Mouse (Mus musculus): ENCODE measurements around the gene Gm20662. TPM values are rescaled to one million over a fixed set of nuclear protein-coding genes. Genes with fewer than 3 reads are reported as not detected.

The Gm20662 gene
- total and polyA plus RNA-seq, 3 experiments = 0.27 to 0.76 TPM; not detected in 1

- Histone ChIP-seq H3K4me1 (ENCODE audit: insufficient read depth, low read depth, low read length) (peaks cover 22% of the 10 kb centered on the region), H3K36me3 (replicated peaks) (peaks cover 86% of the 10 kb centered on the region), H3K9me3 (replicated peaks) (no peaks in the 10 kb centered on the region), H3K27me3 (ENCODE audit: insufficient read depth, low read length) (no peaks in the 10 kb centered on the region), H3K4me3 (ENCODE audit: low read depth, low read length) (no peak overlapping the region)
- DNase-seq (ENCODE audit: low spot score) = no peak
- no peak for ATAC-seq (ENCODE audit: extremely low read depth, insufficient number of reproducible peaks, low FRiP score, poor library complexity, severe bottlenecking)
- TF ChIP-seq POLR2AphosphoS5 (IDR thresholded peaks at IDR 0.05; ENCODE audit: insufficient replicate concordance, low read depth, low read length) (no peak), GATA2 (IDR thresholded peaks at IDR 0.05; ENCODE audit: borderline replicate concordance, low read depth, low read length) (no peak)
Observed at GRCm38 (mm10) chr9:108073141-108073930, 77.2 kb downstream of the Gm20662 start.

- TF ChIP-seq TAL1 (conservative IDR thresholded peaks at IDR 0.05; ENCODE audit: low read depth, low read length) = no peak
- TF ChIP-seq GATA2 (IDR thresholded peaks at IDR 0.05; ENCODE audit: borderline replicate concordance, low read depth, low read length) = no peak
- no peak for TF ChIP-seq CTCF (IDR thresholded peaks at IDR 0.05; ENCODE audit: low read depth, low read length)
- no peak for TF ChIP-seq POLR2AphosphoS5 (IDR thresholded peaks at IDR 0.05; ENCODE audit: insufficient replicate concordance, low read depth, low read length)
- no peak for TF ChIP-seq GATA1 (IDR thresholded peaks at IDR 0.05; ENCODE audit: borderline replicate concordance, low read length)
- peak within 1 kb of the TSS; percentile 88 for H3K4me3 ChIP-seq (ENCODE audit: low read depth, low read length)
- ATAC-seq (ENCODE audit: extremely low read depth, insufficient number of reproducible peaks, low FRiP score, poor library complexity, severe bottlenecking) (peak; percentile 91), DNase-seq (ENCODE audit: low spot score) (peak; percentile 97)
- no peaks in the 10 kb centered on the region for H3K27me3 ChIP-seq (ENCODE audit: insufficient read depth, low read length)
- peaks cover 65% of the 10 kb centered on the region for H3K36me3 ChIP-seq (replicated peaks)
- H3K4me1 ChIP-seq (ENCODE audit: insufficient read depth, low read depth, low read length) = peaks cover 75% of the 10 kb centered on the region
- no peaks in the 10 kb centered on the region for H3K9me3 ChIP-seq (replicated peaks)
Observed at GRCm38 (mm10) chr9:108080168-108080567, 84.0 kb downstream of the Gm20662 start, which contains the start of gene Mst1. Gene Mst1, plus strand, starts transcription at chr9:108080436.

DNA sequence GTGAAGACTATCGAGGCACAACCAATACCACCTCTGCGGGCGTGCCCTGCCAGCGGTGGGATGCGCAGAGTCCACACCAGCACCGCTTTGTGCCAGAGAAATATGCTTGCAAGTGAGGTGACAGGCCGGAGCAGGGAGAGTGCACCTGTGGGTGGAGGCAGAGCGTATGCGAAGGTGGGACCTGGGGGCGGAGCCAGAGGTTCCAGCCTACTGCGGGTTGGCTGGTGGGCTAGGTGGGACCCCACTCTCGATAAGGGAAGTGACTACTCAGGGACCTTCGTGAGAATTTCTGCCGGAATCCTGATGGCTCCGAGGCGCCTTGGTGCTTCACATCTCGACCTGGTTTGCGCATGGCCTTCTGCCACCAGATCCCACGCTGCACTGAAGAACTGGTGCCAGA is 86.4 kb downstream of the Gm20662 start:
- no peak for TF ChIP-seq CTCF (IDR thresholded peaks at IDR 0.05; ENCODE audit: low read depth, low read length)
- no peak for TF ChIP-seq GATA1 (IDR thresholded peaks at IDR 0.05; ENCODE audit: borderline replicate concordance, low read length)
- no peak for TF ChIP-seq TAL1 (conservative IDR thresholded peaks at IDR 0.05; ENCODE audit: low read depth, low read length)
- TF ChIP-seq GATA2 (IDR thresholded peaks at IDR 0.05; ENCODE audit: borderline replicate concordance, low read depth, low read length) = no peak
- TF ChIP-seq POLR2AphosphoS5 (IDR thresholded peaks at IDR 0.05; ENCODE audit: insufficient replicate concordance, low read depth, low read length) = no peak
- H3K36me3 ChIP-seq (replicated peaks) = peaks cover 71% of the 10 kb centered on the region
- H3K4me1 ChIP-seq (ENCODE audit: insufficient read depth, low read depth, low read length) = peaks cover 87% of the 10 kb centered on the region
- H3K4me3 ChIP-seq (ENCODE audit: low read depth, low read length) = no peak overlapping the region; the same call in 1 of the 2 replicates
- H3K9me3 ChIP-seq (replicated peaks) = no peaks in the 10 kb centered on the region
- no peaks in the 10 kb centered on the region for H3K27me3 ChIP-seq (ENCODE audit: insufficient read depth, low read length)
- DNase-seq (ENCODE audit: low spot score) (no peak), ATAC-seq (ENCODE audit: extremely low read depth, insufficient number of reproducible peaks, low FRiP score, poor library complexity, severe bottlenecking) (no peak)

- no peak; the same call in 1 of the 2 replicates for TF ChIP-seq POLR2AphosphoS5 (IDR thresholded peaks at IDR 0.05; ENCODE audit: insufficient replicate concordance, low read depth, low read length)
- TF ChIP-seq TAL1 (conservative IDR thresholded peaks at IDR 0.05; ENCODE audit: low read depth, low read length) = no peak
- TF ChIP-seq CTCF (IDR thresholded peaks at IDR 0.05; ENCODE audit: low read depth, low read length) = no peak
- no peak for TF ChIP-seq GATA1 (IDR thresholded peaks at IDR 0.05; ENCODE audit: borderline replicate concordance, low read length)
- TF ChIP-seq GATA2 (IDR thresholded peaks at IDR 0.05; ENCODE audit: borderline replicate concordance, low read depth, low read length) = no peak
- peaks cover 87% of the 10 kb centered on the region for H3K4me1 ChIP-seq (ENCODE audit: insufficient read depth, low read depth, low read length)
- H3K36me3 ChIP-seq (replicated peaks) = peaks cover 71% of the 10 kb centered on the region
- H3K27me3 ChIP-seq (ENCODE audit: insufficient read depth, low read length) = no peaks in the 10 kb centered on the region
- ATAC-seq (ENCODE audit: extremely low read depth, insufficient number of reproducible peaks, low FRiP score, poor library complexity, severe bottlenecking) (no peak), DNase-seq (ENCODE audit: low spot score) (no peak)
- no peak within 1 kb of the TSS; the same call in 1 of the 2 replicates for H3K4me3 ChIP-seq (ENCODE audit: low read depth, low read length)
- no peaks in the 10 kb centered on the region for H3K9me3 ChIP-seq (replicated peaks)
Observed at GRCm38 (mm10) chr9:108082988-108083431, 86.9 kb downstream of the Gm20662 start, which contains the start of gene Rnf123. Gene Rnf123, minus strand, starts transcription at chr9:108083346.

GRCm38 (mm10) chr9:108083561-108083960 is 87.4 kb downstream of the Gm20662 start:
- Histone ChIP-seq H3K36me3 (replicated peaks) (peaks cover 77% of the 10 kb centered on the region), H3K27me3 (ENCODE audit: insufficient read depth, low read length) (no peaks in the 10 kb centered on the region)
- ATAC-seq (ENCODE audit: extremely low read depth, insufficient number of reproducible peaks, low FRiP score, poor library complexity, severe bottlenecking) = no peak

GRCm38 (mm10) chr9:108085261-108085660 is 89.1 kb downstream of the Gm20662 start:
- Histone ChIP-seq H3K36me3 (replicated peaks) (peaks cover 94% of the 10 kb centered on the region), H3K4me1 (ENCODE audit: insufficient read depth, low read depth, low read length) (peaks cover 77% of the 10 kb centered on the region), H3K27me3 (ENCODE audit: insufficient read depth, low read length) (no peaks in the 10 kb centered on the region), H3K9me3 (replicated peaks) (no peaks in the 10 kb centered on the region), H3K4me3 (ENCODE audit: low read depth, low read length) (no peak overlapping the region)
- no peak for TF ChIP-seq GATA1 (IDR thresholded peaks at IDR 0.05; ENCODE audit: borderline replicate concordance, low read length)
- no peak for TF ChIP-seq CTCF (IDR thresholded peaks at IDR 0.05; ENCODE audit: low read depth, low read length)
- no peak for TF ChIP-seq POLR2AphosphoS5 (IDR thresholded peaks at IDR 0.05; ENCODE audit: insufficient replicate concordance, low read depth, low read length)
- TF ChIP-seq GATA2 (IDR thresholded peaks at IDR 0.05; ENCODE audit: borderline replicate concordance, low read depth, low read length) = no peak
- TF ChIP-seq TAL1 (conservative IDR thresholded peaks at IDR 0.05; ENCODE audit: low read depth, low read length) = no peak
- DNase-seq (ENCODE audit: low spot score) (no peak), ATAC-seq (ENCODE audit: extremely low read depth, insufficient number of reproducible peaks, low FRiP score, poor library complexity, severe bottlenecking) (no peak)

More at GRCm38 (mm10) chr9:108083561-108083960, 87.4 kb downstream of the Gm20662 start:
- no peak for DNase-seq (ENCODE audit: low spot score)
- Histone ChIP-seq H3K4me1 (ENCODE audit: insufficient read depth, low read depth, low read length) (peaks cover 82% of the 10 kb centered on the region), H3K4me3 (ENCODE audit: low read depth, low read length) (no peak overlapping the region), H3K9me3 (replicated peaks) (no peaks in the 10 kb centered on the region)
- TF ChIP-seq CTCF (IDR thresholded peaks at IDR 0.05; ENCODE audit: low read depth, low read length) = no peak
- TF ChIP-seq TAL1 (conservative IDR thresholded peaks at IDR 0.05; ENCODE audit: low read depth, low read length) = no peak

Measured in G1E (cell line).